Mouse (Mus musculus) right cerebral cortex, postnatal 10 days (tissue): ENCODE measurements around the gene Derl2.

Experiments
- DNase-seq, 2 experiments: peaks; one replicate each; pipeline ENCODE4 v3.0.0; 2021; ENCODE audit warnings: low spot score in 2 of 2

The Derl2 gene

DNA sequence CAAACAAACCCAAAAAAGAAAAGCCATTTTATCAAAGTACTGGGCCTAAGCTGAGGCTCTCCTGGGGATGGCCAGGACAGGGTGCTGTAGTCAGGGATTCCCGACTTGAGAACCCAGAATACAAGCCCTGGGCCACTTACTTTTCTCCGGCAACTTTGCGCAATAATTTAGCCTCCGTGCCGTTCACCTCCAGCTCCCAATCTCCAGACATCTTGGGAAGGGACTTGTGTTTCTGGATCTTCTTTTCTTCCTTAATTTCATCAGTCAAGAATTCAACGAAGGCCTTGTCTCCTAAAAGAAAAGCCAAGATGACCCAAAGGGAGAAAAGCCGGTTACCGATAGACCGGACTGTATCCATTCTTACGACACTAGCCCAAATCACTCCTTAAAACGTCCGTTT, 37.6 kb downstream of the Derl2 start:
- DNase-seq = no peak

DNA sequence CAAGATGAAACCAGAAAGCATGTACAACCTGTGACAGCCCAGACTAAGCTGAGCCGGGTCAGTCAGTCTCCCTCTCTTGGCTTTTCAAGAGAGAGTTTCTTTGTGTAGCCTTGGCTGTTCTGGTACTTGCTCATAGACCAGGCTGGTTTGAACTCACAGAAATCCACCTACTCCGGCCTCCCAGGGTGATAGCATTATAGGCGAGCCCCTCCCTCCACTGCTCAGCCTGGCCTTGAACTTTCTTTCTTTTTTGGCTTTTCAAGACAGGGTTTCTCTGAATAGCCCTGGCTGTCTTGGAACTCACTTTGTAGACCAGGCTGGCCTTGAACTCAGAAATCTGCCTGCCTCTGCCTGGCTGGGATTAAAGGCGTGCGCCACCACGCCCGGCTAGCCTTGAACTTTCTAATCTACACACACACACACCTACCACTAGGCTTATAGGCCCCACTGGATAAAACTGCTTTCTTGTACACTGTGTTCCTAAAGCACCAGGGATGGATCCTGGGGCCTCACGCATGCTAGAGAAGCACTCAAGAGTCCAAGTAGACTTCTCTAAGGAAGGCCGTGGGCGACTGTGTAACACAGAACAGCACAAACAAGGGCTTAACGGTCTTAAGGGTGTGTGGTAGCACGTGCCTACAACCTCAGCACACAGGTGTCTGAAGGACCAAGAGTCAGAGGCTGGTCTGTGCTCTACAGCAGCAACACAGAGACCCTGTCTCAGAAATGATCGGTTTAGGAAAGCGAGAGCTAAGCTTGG, 38.7 kb downstream of the Derl2 start:
- no peak for DNase-seq

- no peak for DNase-seq
These were observed 39.4 kb downstream of the Derl2 start for GRCm38 (mm10) chr11:70980232-70980631.

GRCm38 (mm10) chr11:70977293-70977692, 42.3 kb downstream of the Derl2 start:
- no peak for DNase-seq

DNA sequence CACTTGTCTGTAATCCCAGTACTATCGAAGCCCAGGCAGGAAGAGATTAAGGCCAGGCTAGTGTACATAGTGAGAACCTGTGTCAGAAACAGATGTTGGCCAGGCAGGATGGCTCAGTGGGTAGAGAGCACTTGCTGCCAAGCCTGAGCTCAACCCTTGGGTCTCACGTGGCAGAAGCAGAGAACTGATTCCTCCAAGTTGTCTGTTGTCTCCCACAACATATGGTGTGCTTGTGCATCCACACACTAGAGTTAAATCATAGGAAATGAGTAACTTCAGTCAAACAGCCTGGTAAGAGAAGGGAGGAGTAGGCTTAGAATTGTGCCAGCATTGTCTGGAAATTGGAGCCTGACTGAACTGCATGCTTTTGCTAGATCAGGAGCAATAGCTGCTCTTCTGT, 44.4 kb downstream of the Derl2 start:
- DNase-seq = no peak

GRCm38 (mm10) chr11:70973947-70974346, 45.7 kb downstream of the Derl2 start:
- no peak for DNase-seq

GRCm38 (mm10) chr11:70972586-70972985, 47.1 kb downstream of the Derl2 start:
- DNase-seq = no peak

DNA sequence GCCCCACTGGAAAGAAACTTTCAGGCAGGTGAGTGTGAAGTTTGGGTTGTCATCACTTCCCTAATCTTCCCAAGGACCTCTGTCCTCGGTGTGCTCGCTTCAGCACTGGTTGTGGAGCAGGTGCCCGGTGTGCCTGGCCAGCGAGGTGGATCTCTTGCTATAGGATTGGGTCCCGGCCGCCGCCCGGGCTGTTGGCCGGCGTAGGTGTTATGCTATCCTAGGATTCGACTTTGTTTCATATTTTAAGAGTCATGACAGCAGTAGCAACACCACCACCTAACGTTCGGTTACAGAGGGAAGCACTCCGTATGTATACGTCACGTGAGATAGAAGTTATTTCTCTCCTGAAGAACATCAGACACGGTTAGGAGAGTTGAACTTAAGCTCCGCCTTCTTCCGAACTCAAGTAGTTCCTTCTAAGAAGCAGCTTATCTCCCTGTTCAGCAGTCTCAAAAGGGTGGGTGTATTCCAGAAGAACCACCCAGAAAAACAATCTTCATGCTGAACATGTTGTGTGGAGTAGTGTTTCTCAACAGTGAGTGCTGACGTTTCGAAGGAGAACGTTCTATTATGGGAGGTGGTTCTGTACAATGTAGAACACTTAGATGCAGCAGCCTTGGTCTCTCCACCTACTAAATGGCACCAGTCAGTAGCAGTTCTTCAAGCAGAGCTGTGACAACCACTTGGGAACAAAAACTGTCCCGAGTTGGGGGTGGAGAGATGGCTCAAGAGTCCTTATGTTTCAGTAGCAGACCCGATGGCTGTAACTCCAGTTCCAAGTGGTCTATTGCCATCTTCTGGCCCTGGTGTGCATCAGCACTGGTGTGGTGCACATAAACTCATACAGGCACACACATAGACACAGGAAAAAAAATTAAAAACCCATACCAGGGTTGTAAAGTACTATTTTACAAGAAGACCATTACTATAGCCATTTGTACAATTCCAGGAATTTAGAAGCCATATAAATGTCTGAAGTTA, 48.8 kb downstream of the Derl2 start:
- no peak for DNase-seq

DNA sequence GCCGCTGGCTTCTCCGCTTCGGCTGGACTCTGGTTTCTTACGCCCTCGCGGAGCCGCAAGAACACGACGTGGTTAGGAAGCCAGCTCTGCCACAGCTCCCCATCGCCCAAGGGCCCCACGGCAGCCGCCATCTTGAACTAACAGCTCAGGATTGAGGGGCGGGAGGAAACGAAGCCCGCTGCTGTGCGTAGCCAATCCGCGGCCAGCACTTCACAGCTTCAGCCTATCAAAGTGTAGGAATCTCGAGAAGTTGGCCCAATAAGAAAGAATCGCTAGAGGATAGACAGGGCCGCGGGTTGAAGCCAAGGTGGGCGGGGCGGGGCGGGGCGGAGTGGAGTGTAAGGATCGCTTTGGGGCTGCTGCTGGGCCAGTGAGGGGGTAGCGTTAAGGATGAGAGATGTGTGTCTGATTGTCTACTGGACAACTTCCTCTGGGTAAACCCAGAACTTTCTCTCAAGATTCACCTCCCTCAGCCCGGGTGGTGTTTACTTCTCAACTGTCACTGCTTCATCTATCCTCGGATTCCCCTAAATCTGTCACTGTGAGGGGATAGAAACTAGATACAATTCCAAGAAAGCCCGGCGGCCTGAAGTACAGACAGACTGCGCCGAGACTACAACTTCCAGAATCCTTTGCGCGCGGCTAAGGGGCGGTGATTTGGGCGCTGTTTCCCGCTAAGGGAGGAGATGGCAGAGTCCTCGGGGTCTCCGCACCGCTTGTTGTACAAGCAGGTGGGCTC, 49.7 kb downstream of the Derl2 start, which contains the start of the genes Nup88 and Rpain:
TSS of gene Nup88 (minus strand) at position 153 of the 739 bp plus-strand sequence.
TSS of gene Rpain (plus strand) at position 393 of the 739 bp plus-strand sequence.
- DNase-seq = peak; percentile 96 to 97

- peak in 1 of 2 experiments; percentile 61 for DNase-seq
These were observed 50.3 kb downstream of the Derl2 start for GRCm38 (mm10) chr11:70969271-70969794.

- DNase-seq = no peak
These were observed 55.3 kb downstream of the Derl2 start for GRCm38 (mm10) chr11:70964222-70964907.

- no peak for DNase-seq
These were observed 58.7 kb downstream of the Derl2 start for GRCm38 (mm10) chr11:70960786-70961554.
